In genomic region chr5:140151871-140152270, GRCm38 (mm10) we compare ENCODE assay signal across 13 mouse cellular contexts.
DNase-seq lines count a peak whose midpoint lies in the region; ATAC-seq and TF ChIP-seq lines count a peak whose summit lies in the region.
"Had no signal": no experiment of that assay in that cellular context is flagged by ENCODE, and none has a peak within 500 bp of the region (broad histone marks: within the 10 kb centered on the region; RNA-seq: fewer than 3 reads in every experiment).

No protein-coding gene starts in this region.

- H3K4me3 ChIP-seq in left cerebral cortex, adult 2 months = no peak overlapping the region
- no peak overlapping the region for H3K4me3 ChIP-seq in hindbrain, embryonic 15.5 days
- H3K4me3 ChIP-seq in limb, embryonic 12.5 days (replicated peaks) = no peak overlapping the region
- H3K4me3 ChIP-seq: midbrain, embryonic 12.5 days had no signal

- H3K4me1 ChIP-seq in hindbrain, embryonic 15.5 days (replicated peaks) = peaks cover 8% of the 10 kb centered on the region; the same call in 1 of the 2 replicates
- peaks cover 19% of the 10 kb centered on the region for H3K4me1 ChIP-seq in limb, embryonic 12.5 days (replicated peaks)

- peak; percentile 9 to 28 for DNase-seq in frontal cortex, adult 2 months (ENCODE audit: extremely low spot score in 1 of 2, low spot score in 1 of 2)
- DNase-seq in frontal cortex, postnatal 14 days (ENCODE audit: low spot score in 2 of 2) = no peak
- DNase-seq in left cerebral cortex, adult 2 months (ENCODE audit: extremely low spot score in 1 of 2, low spot score in 2 of 2) = no peak
- no peak for DNase-seq in left cerebral cortex, postnatal 36 days (ENCODE audit: low spot score in 2 of 2)
- no peak for DNase-seq in adrenal gland, postnatal 10 days
- DNase-seq: cerebellum, adult 18-20 months; right cerebral cortex, postnatal 25 days; thymus, postnatal 14 days had no signal

- H3K36me3 ChIP-seq in hindbrain, embryonic 15.5 days = no peaks in the 10 kb centered on the region
- no peaks in the 10 kb centered on the region for H3K36me3 ChIP-seq in limb, embryonic 12.5 days
- H3K36me3 ChIP-seq: midbrain, embryonic 12.5 days had no signal

- no peak overlapping the region for H3K4me2 ChIP-seq in hindbrain, embryonic 15.5 days
- H3K4me2 ChIP-seq in limb, embryonic 12.5 days = no peak overlapping the region
- H3K4me2 ChIP-seq: midbrain, embryonic 12.5 days had no signal

- no peak for TF ChIP-seq CTCF in left cerebral cortex, adult 2 months (IDR thresholded peaks at IDR 0.05)

- no peaks in the 10 kb centered on the region for H3K27me3 ChIP-seq in hindbrain, embryonic 15.5 days
- H3K27me3 ChIP-seq in limb, embryonic 12.5 days = no peaks in the 10 kb centered on the region
- H3K27me3 ChIP-seq: midbrain, embryonic 12.5 days had no signal

- peak; percentile 56; the same call in 1 of the 2 replicates for ATAC-seq in hindbrain, embryonic 15.5 days (ENCODE audit: low FRiP score, low read depth)
- no peak for ATAC-seq in limb, embryonic 12.5 days (ENCODE audit: insufficient number of reproducible peaks, insufficient read depth, low FRiP score, low TSS enrichment, low read depth)
- ATAC-seq: activated CD4-positive, CD25-positive, alpha-beta regulatory T cell, adult 4 months; inflammation-experienced regulatory T-cells, adult 6 months had no signal

- no peaks in the 10 kb centered on the region for H3K9me3 ChIP-seq in hindbrain, embryonic 15.5 days
- H3K9me3 ChIP-seq in limb, embryonic 12.5 days = 0 out of 2 replicates have a peak, but pooled peaks cover 3% of the 10 kb centered on the region
- H3K9me3 ChIP-seq: midbrain, embryonic 12.5 days had no signal

- H3K9ac ChIP-seq in hindbrain, embryonic 15.5 days = no peak overlapping the region
- H3K9ac ChIP-seq in limb, embryonic 12.5 days (replicated peaks) = no peak overlapping the region
- H3K9ac ChIP-seq: midbrain, embryonic 12.5 days had no signal

- peak overlapping the region; percentile 36; the same call in 1 of the 2 replicates for H3K27ac ChIP-seq in left cerebral cortex, adult 2 months
- H3K27ac ChIP-seq in hindbrain, embryonic 15.5 days (replicated peaks) = peak overlapping the region; percentile 57; the same call in 1 of the 2 replicates
- H3K27ac ChIP-seq in limb, embryonic 12.5 days = peak overlapping the region; percentile 50
- H3K27ac ChIP-seq: midbrain, embryonic 12.5 days had no signal

- WGBS in hindbrain, embryonic 15.5 days = 13% methylated on average over 2 of the region's 2 CpGs
- 37% methylated on average over 2 of the region's 2 CpGs for WGBS in limb, embryonic 12.5 days

- intact Hi-C loops in left cerebral cortex, adult 2 months (cut with DNase I) = no loop called here
- intact Hi-C loops in left cerebral cortex, postnatal 36 days (cut with DNase I) = no loop called here

Comparison
In these comparisons a context has a peak if more than half of its experiments do, and no peak if none do; other contexts are left out.
1. DNase-seq: peak in frontal cortex, adult 2 months (2 of 2); none in frontal cortex, postnatal 14 days (0 of 2), left cerebral cortex, adult 2 months (0 of 2), left cerebral cortex, postnatal 36 days (0 of 2) and adrenal gland, postnatal 10 days (single experiment).
2. Peak in every context shown above with its lines, with median percentiles within 50 percentile points of each other: H3K27ac ChIP-seq.